Mouse (Mus musculus) heart, embryonic 12.5 days (tissue): ENCODE measurements at regions not wholly inside any gene's neighbourhood (a gene's known extent, or its start where the extent isn't known, plus 50 kb on each side); places are given as distances from the start of the nearest gene placed in this dataset.

ENCODE experiments used
- ATAC-seq: fragments of 200-750 bp; cut with Nextera tagmentation; 2 replicates; pipeline ENCODE4 v1.8.0; 2017; ENCODE audit warnings: moderate TSS enrichment, moderate library complexity; ENCODE audit not compliant: insufficient number of reproducible peaks, low FRiP score
- H3K27ac ChIP-seq: fragments of 300-500 bp; sonication (generic); 2 replicates; pipeline ENCODE4 v1.5.1; 2016; ENCODE audit warnings: mild to moderate bottlenecking, moderate library complexity; ENCODE audit not compliant: poor library complexity, severe bottlenecking
- H3K27me3 ChIP-seq: fragments of 300-500 bp; sonication (generic); replicated peaks from 2 replicates; pipeline ENCODE4 v1.6.1; 2016; ENCODE audit warnings: mild to moderate bottlenecking, moderate library complexity
- H3K36me3 ChIP-seq: fragments of 300-500 bp; sonication (generic); 2 replicates; pipeline ENCODE4 v1.6.1; 2016; ENCODE audit warnings: mild to moderate bottlenecking, moderate library complexity
- H3K4me1 ChIP-seq: fragments of 300-500 bp; sonication (generic); replicated peaks from 2 replicates; pipeline ENCODE4 v1.6.1; 2016; ENCODE audit warnings: mild to moderate bottlenecking
- H3K4me2 ChIP-seq: fragments of 300-500 bp; sonication (generic); 2 replicates; pipeline ENCODE4 v1.6.1; 2016; ENCODE audit warnings: mild to moderate bottlenecking, moderate library complexity
- H3K4me3 ChIP-seq: fragments of 300-500 bp; sonication (generic); 2 replicates; pipeline ENCODE4 v1.5.1; 2016; ENCODE audit warnings: mild to moderate bottlenecking
- H3K9ac ChIP-seq: fragments of 300-500 bp; sonication (generic); 2 replicates; pipeline ENCODE4 v1.6.1; 2016; ENCODE audit warnings: mild to moderate bottlenecking, moderate library complexity
- H3K9me3 ChIP-seq: fragments of 300-500 bp; sonication (generic); replicated peaks from 2 replicates; pipeline ENCODE4 v1.6.1; 2016; ENCODE audit warnings: mild to moderate bottlenecking, moderate library complexity
- WGBS: fragments of 180-500 bp; shearing (Covaris S2); methylation state at CpG from one replicate; pipeline ENCODE4 v1.1.7; 2016; 5-methylcytosine and 5-hydroxymethylcytosine counted together

- H3K27ac ChIP-seq = no peak overlapping the region
- H3K27me3 ChIP-seq = no peaks in the 10 kb centered on the region
- H3K4me1 ChIP-seq = peaks cover 11% of the 10 kb centered on the region
- H3K4me2 ChIP-seq = no peak overlapping the region
- H3K9me3 ChIP-seq = peaks cover 3% of the 10 kb centered on the region
- 28% methylated on average over 4 of the region's 4 CpGs for WGBS
- H3K36me3 ChIP-seq = 0 out of 2 replicates have a peak, but pooled peaks cover 3% of the 10 kb centered on the region
- no peak overlapping the region for H3K4me3 ChIP-seq
- no peak overlapping the region for H3K9ac ChIP-seq
- no peak for ATAC-seq
Measured at GRCm38 (mm10) chr3:130883928-130884327, 153.7 kb upstream of the Rpl34 start.

GRCm38 (mm10) chr3:130883319-130883718, 153.1 kb upstream of the Rpl34 start:
- no peak overlapping the region for H3K9ac ChIP-seq
- peaks cover 3% of the 10 kb centered on the region for H3K9me3 ChIP-seq
- H3K27me3 ChIP-seq = no peaks in the 10 kb centered on the region
- no peak for ATAC-seq
- peaks cover 17% of the 10 kb centered on the region for H3K4me1 ChIP-seq
- H3K4me2 ChIP-seq = no peak overlapping the region
- 0 out of 2 replicates have a peak, but pooled peaks cover 3% of the 10 kb centered on the region for H3K36me3 ChIP-seq
- WGBS = 68% methylated on average over 6 of the region's 6 CpGs
- H3K4me3 ChIP-seq = no peak overlapping the region
- no peak overlapping the region for H3K27ac ChIP-seq

GRCm38 (mm10) chr3:130880482-130880881, 150.3 kb upstream of the Rpl34 start:
- Histone ChIP-seq H3K9ac (no peak overlapping the region), H3K36me3 (no peaks in the 10 kb centered on the region), H3K9me3 (no peaks in the 10 kb centered on the region), H3K27ac (no peak overlapping the region), H3K4me2 (no peak overlapping the region), H3K4me1 (peaks cover 27% of the 10 kb centered on the region), H3K4me3 (no peak overlapping the region), H3K27me3 (no peaks in the 10 kb centered on the region)
- ATAC-seq = no peak
- 82% methylated on average over 6 of the region's 6 CpGs for WGBS

- H3K4me1 ChIP-seq = peaks cover 27% of the 10 kb centered on the region
- H3K27ac ChIP-seq = 0 out of 2 replicates have a peak overlapping the region, but pooled peaks have one; percentile 14
- peak overlapping the region; percentile 37 for H3K4me2 ChIP-seq
- ATAC-seq = peak; percentile 80
- H3K27me3 ChIP-seq = no peaks in the 10 kb centered on the region
- no peaks in the 10 kb centered on the region for H3K36me3 ChIP-seq
- H3K4me3 ChIP-seq = peak overlapping the region; percentile 13
- H3K9me3 ChIP-seq = no peaks in the 10 kb centered on the region
- no peak overlapping the region for H3K9ac ChIP-seq
- WGBS = 10% methylated on average over 8 of the region's 8 CpGs
Measured at GRCm38 (mm10) chr3:130879463-130879862, 149.3 kb upstream of the Rpl34 start.

- no peaks in the 10 kb centered on the region for H3K9me3 ChIP-seq
- H3K9ac ChIP-seq = no peak overlapping the region
- no peaks in the 10 kb centered on the region for H3K27me3 ChIP-seq
- H3K36me3 ChIP-seq = no peaks in the 10 kb centered on the region
- peak overlapping the region; percentile 37 for H3K4me2 ChIP-seq
- ATAC-seq = 0 out of 2 replicates have a peak, but pooled peaks have one; percentile 7
- H3K27ac ChIP-seq = 0 out of 2 replicates have a peak overlapping the region, but pooled peaks have one; percentile 14
- H3K4me3 ChIP-seq = peak overlapping the region; percentile 13; the same call in 1 of the 2 replicates
- H3K4me1 ChIP-seq = peaks cover 25% of the 10 kb centered on the region
- 38% methylated on average over 7 of the region's 7 CpGs for WGBS
Measured at GRCm38 (mm10) chr3:130878834-130879233, 148.6 kb upstream of the Rpl34 start.

GRCm38 (mm10) chr3:130877981-130878380, 147.8 kb upstream of the Rpl34 start:
- Histone ChIP-seq H3K4me1 (peaks cover 26% of the 10 kb centered on the region), H3K27ac (peak overlapping the region; percentile 11), H3K27me3 (no peaks in the 10 kb centered on the region), H3K9me3 (no peaks in the 10 kb centered on the region), H3K9ac (no peak overlapping the region), H3K36me3 (no peaks in the 10 kb centered on the region), H3K4me2 (no peak overlapping the region), H3K4me3 (no peak overlapping the region)
- ATAC-seq = no peak
- 43% methylated on average over 5 of the region's 5 CpGs for WGBS

GRCm38 (mm10) chr3:130873745-130874144, 143.5 kb upstream of the Rpl34 start:
- Histone ChIP-seq H3K9me3 (no peaks in the 10 kb centered on the region), H3K36me3 (no peaks in the 10 kb centered on the region), H3K4me3 (no peak overlapping the region), H3K4me2 (no peak overlapping the region), H3K4me1 (peaks cover 22% of the 10 kb centered on the region), H3K27ac (no peak overlapping the region), H3K9ac (no peak overlapping the region), H3K27me3 (no peaks in the 10 kb centered on the region)
- no peak for ATAC-seq
- 70% methylated on average over 11 of the region's 11 CpGs for WGBS

GRCm38 (mm10) chr3:130866952-130867632, 136.9 kb upstream of the Rpl34 start:
- no peaks in the 10 kb centered on the region for H3K27me3 ChIP-seq
- no peak overlapping the region for H3K4me3 ChIP-seq
- H3K36me3 ChIP-seq = no peaks in the 10 kb centered on the region
- H3K9ac ChIP-seq = no peak overlapping the region
- ATAC-seq = no peak
- H3K27ac ChIP-seq = no peak overlapping the region
- 0 out of 2 replicates have a peak, but pooled peaks cover 4% of the 10 kb centered on the region for H3K4me1 ChIP-seq
- H3K4me2 ChIP-seq = no peak overlapping the region
- 68% methylated on average over 19 of the region's 19 CpGs for WGBS
- H3K9me3 ChIP-seq = no peaks in the 10 kb centered on the region

- WGBS = 51% methylated on average over 1 of the region's 1 CpGs
- ATAC-seq = no peak
- no peaks in the 10 kb centered on the region for H3K36me3 ChIP-seq
Measured at GRCm38 (mm10) chr3:130864783-130865182, 134.6 kb upstream of the Rpl34 start.

GRCm38 (mm10) chr3:130863376-130863775, 133.2 kb upstream of the Rpl34 start:
- WGBS = 88% methylated on average over 5 of the region's 5 CpGs
- Histone ChIP-seq H3K4me1 (no peaks in the 10 kb centered on the region), H3K4me3 (no peak overlapping the region), H3K4me2 (no peak overlapping the region), H3K36me3 (no peaks in the 10 kb centered on the region), H3K27ac (no peak overlapping the region), H3K27me3 (no peaks in the 10 kb centered on the region), H3K9me3 (no peaks in the 10 kb centered on the region), H3K9ac (no peak overlapping the region)
- no peak for ATAC-seq

More at GRCm38 (mm10) chr3:130864783-130865182, 134.6 kb upstream of the Rpl34 start:
- Histone ChIP-seq H3K4me3 (no peak overlapping the region), H3K9me3 (no peaks in the 10 kb centered on the region), H3K4me2 (no peak overlapping the region), H3K4me1 (no peaks in the 10 kb centered on the region), H3K27ac (no peak overlapping the region), H3K27me3 (no peaks in the 10 kb centered on the region), H3K9ac (no peak overlapping the region)

GRCm38 (mm10) chr3:130860315-130860714, 130.1 kb upstream of the Rpl34 start:
- Histone ChIP-seq H3K4me1 (no peaks in the 10 kb centered on the region), H3K27me3 (no peaks in the 10 kb centered on the region), H3K9me3 (no peaks in the 10 kb centered on the region), H3K27ac (no peak overlapping the region), H3K9ac (no peak overlapping the region), H3K4me2 (no peak overlapping the region), H3K36me3 (no peaks in the 10 kb centered on the region), H3K4me3 (no peak overlapping the region)
- 77% methylated on average over 5 of the region's 5 CpGs for WGBS
- no peak for ATAC-seq

GRCm38 (mm10) chr3:130853866-130854265, 123.7 kb upstream of the Rpl34 start:
- no peak for ATAC-seq
- H3K4me3 ChIP-seq = no peak overlapping the region
- no peak overlapping the region for H3K9ac ChIP-seq
- no peak overlapping the region for H3K4me2 ChIP-seq
- H3K27ac ChIP-seq = no peak overlapping the region
- H3K27me3 ChIP-seq = no peaks in the 10 kb centered on the region
- H3K36me3 ChIP-seq = no peaks in the 10 kb centered on the region
- 81% methylated on average over 9 of the region's 9 CpGs for WGBS
- H3K9me3 ChIP-seq = no peaks in the 10 kb centered on the region
- H3K4me1 ChIP-seq = no peaks in the 10 kb centered on the region
